In genomic region chr14:76874542-76875265, GRCm38 (mm10) we compare ENCODE assay signal across 8 mouse cellular contexts.
DNase-seq lines count a peak whose midpoint lies in the region; ATAC-seq and TF ChIP-seq lines count a peak whose summit lies in the region.
"Had no signal": no experiment of that assay in that cellular context is flagged by ENCODE, and none has a peak within 500 bp of the region (broad histone marks: within the 10 kb centered on the region; RNA-seq: fewer than 3 reads in every experiment).

No protein-coding gene starts in this region.

- no peak overlapping the region for H3K4me2 ChIP-seq in hindbrain, embryonic 12.5 days (replicated peaks)
- no peak overlapping the region for H3K4me2 ChIP-seq in liver, embryonic 15.5 days
- no peak overlapping the region; the same call in 1 of the 2 replicates for H3K4me2 ChIP-seq in stomach, embryonic 14.5 days (replicated peaks; ENCODE audit: low read depth, low read length)

- H3K9ac ChIP-seq in ES-E14 (ENCODE audit: insufficient read depth, low read depth, low read length, poor library complexity, severe bottlenecking) = no peak overlapping the region
- H3K9ac ChIP-seq in hindbrain, embryonic 12.5 days = no peak overlapping the region
- H3K9ac ChIP-seq in liver, embryonic 15.5 days = no peak overlapping the region
- H3K9ac ChIP-seq in stomach, embryonic 14.5 days (replicated peaks; ENCODE audit: low read depth, low read length) = no peak overlapping the region

- WGBS in hindbrain, embryonic 12.5 days = 35% methylated on average over 8 of the region's 8 CpGs
- WGBS in liver, embryonic 15.5 days (ENCODE audit: insufficient replicate concordance) = 53% methylated on average over 8 of the region's 8 CpGs
- WGBS in stomach, embryonic 14.5 days = 13% methylated on average over 8 of the region's 8 CpGs

- no peak overlapping the region for H3K27ac ChIP-seq in ES-E14 (ENCODE audit: insufficient read depth, low read depth, low read length, poor library complexity, severe bottlenecking)
- peak overlapping the region; percentile 70 for H3K27ac ChIP-seq in hindbrain, embryonic 12.5 days
- H3K27ac ChIP-seq in liver, embryonic 15.5 days (replicated peaks) = peak overlapping the region; percentile 64; the same call in 1 of the 2 replicates
- H3K27ac ChIP-seq in stomach, embryonic 14.5 days (ENCODE audit: low read length) = peak overlapping the region; percentile 90

- in situ Hi-C loops in ES-E14 (cut with MboI; ENCODE audit: low sequenced_read_pairs in 2 of 2, unreplicated experiment in 2 of 2) = loop anchor here (10.0 to 25.0 kb wide), 2 partner anchors 362 to 370 kb away; no protein-coding TSS in a partner anchor

- no peaks in the 10 kb centered on the region for H3K27me3 ChIP-seq in hindbrain, embryonic 12.5 days
- H3K27me3 ChIP-seq in liver, embryonic 15.5 days = no peaks in the 10 kb centered on the region
- no peaks in the 10 kb centered on the region for H3K27me3 ChIP-seq in stomach, embryonic 14.5 days (ENCODE audit: control insufficient read depth, insufficient read depth, low read length)

- H3K4me3 ChIP-seq in ES-E14 (ENCODE audit: insufficient read depth in 1 of 2, low read depth in 1 of 2, low read length in 2 of 2, poor library complexity in 1 of 2, severe bottlenecking in 1 of 2) = no peak overlapping the region
- no peak overlapping the region for H3K4me3 ChIP-seq in hindbrain, embryonic 12.5 days
- H3K4me3 ChIP-seq in liver, embryonic 15.5 days (replicated peaks) = no peak overlapping the region
- no peak overlapping the region for H3K4me3 ChIP-seq in stomach, embryonic 14.5 days (ENCODE audit: low read depth, low read length)
- H3K4me3 ChIP-seq: erythroblast, embryonic 14.5 days had no signal

- peak; percentile 75 for ATAC-seq in hindbrain, embryonic 12.5 days (ENCODE audit: low FRiP score)
- ATAC-seq in liver, embryonic 15.5 days (ENCODE audit: insufficient read depth) = peak; percentile 89
- peak; percentile 96 for ATAC-seq in stomach, embryonic 14.5 days (ENCODE audit: insufficient number of reproducible peaks, insufficient read depth, low FRiP score, low read depth)

- H3K36me3 ChIP-seq in ES-E14 (ENCODE audit: control insufficient read depth, insufficient read depth, low read length, poor library complexity, severe bottlenecking) = no peaks in the 10 kb centered on the region
- no peaks in the 10 kb centered on the region for H3K36me3 ChIP-seq in hindbrain, embryonic 12.5 days
- H3K36me3 ChIP-seq in liver, embryonic 15.5 days (replicated peaks) = no peaks in the 10 kb centered on the region
- no peaks in the 10 kb centered on the region for H3K36me3 ChIP-seq in stomach, embryonic 14.5 days (ENCODE audit: control insufficient read depth, insufficient read depth, low read length)

- DNase-seq in ES-E14 (ENCODE audit: low read depth, low spot score) = peak; percentile 13
- peak; percentile 21 for DNase-seq in ZHBTc4 (ENCODE audit: low read depth, low spot score)
- no peak for DNase-seq in left cerebral cortex, adult 9 months (ENCODE audit: low spot score in 2 of 2)
- DNase-seq in cerebellum, adult 11-12 months = no peak

- H3K4me1 ChIP-seq in ES-E14 (ENCODE audit: control insufficient read depth in 2 of 2, insufficient read depth in 2 of 2, low read length in 2 of 2, poor library complexity in 1 of 2) = no peaks in the 10 kb centered on the region
- H3K4me1 ChIP-seq in hindbrain, embryonic 12.5 days = peaks cover 21% of the 10 kb centered on the region
- H3K4me1 ChIP-seq in liver, embryonic 15.5 days (replicated peaks) = peaks cover 5% of the 10 kb centered on the region; the same call in 1 of the 2 replicates
- H3K4me1 ChIP-seq in stomach, embryonic 14.5 days (ENCODE audit: control insufficient read depth, insufficient read depth, low read length) = peaks cover 22% of the 10 kb centered on the region; the same call in 1 of the 2 replicates

- H3K9me3 ChIP-seq in ES-E14 (ENCODE audit: control insufficient read depth, insufficient read depth, low read depth, low read length) = no peaks in the 10 kb centered on the region
- no peaks in the 10 kb centered on the region for H3K9me3 ChIP-seq in hindbrain, embryonic 12.5 days (replicated peaks)
- no peaks in the 10 kb centered on the region for H3K9me3 ChIP-seq in liver, embryonic 15.5 days (replicated peaks)
- no peaks in the 10 kb centered on the region for H3K9me3 ChIP-seq in stomach, embryonic 14.5 days (ENCODE audit: control insufficient read depth, low read depth, low read length)

TF ChIP-seq in ES-E14, 5 proteins besides CTCF, POLR2A, EP300 and RAD21:
- TF ChIP-seq MAFK (IDR thresholded peaks at IDR 0.05; ENCODE audit: insufficient read depth, low read depth, low read length) (no peak), ZC3H11A (IDR thresholded peaks at IDR 0.05; ENCODE audit: borderline replicate concordance, low read depth, low read length) (no peak), CHD2 (IDR thresholded peaks at IDR 0.05; ENCODE audit: low read depth, low read length) (no peak), ZNF384 (IDR thresholded peaks at IDR 0.05; ENCODE audit: low read depth, low read length) (no peak), HCFC1 (IDR thresholded peaks at IDR 0.05; ENCODE audit: borderline replicate concordance, insufficient read depth, low read length) (no peak)
TF ChIP-seq in ES-E14: peak in this region for 0.

Comparison
In these comparisons a context has a peak if more than half of its experiments do, and no peak if none do; other contexts are left out.
1. DNase-seq: peak in ES-E14 (single experiment) and ZHBTc4 (single experiment); none in left cerebral cortex, adult 9 months (0 of 2) and cerebellum, adult 11-12 months (single experiment).
2. Peak in every context shown above with its lines, with median percentiles within 50 percentile points of each other: ATAC-seq.